Mouse (Mus musculus) urinary bladder, postnatal 36 days (tissue): Measurements from ENCODE around the gene Ubb.

Source experiments
- DNase-seq, 2 experiments: peaks; one replicate each; pipeline ENCODE4 v3.0.0; 2022; ENCODE audit warnings: low spot score in 2 of 2, mixed read lengths in 1 of 2

Gene Ubb

DNA sequence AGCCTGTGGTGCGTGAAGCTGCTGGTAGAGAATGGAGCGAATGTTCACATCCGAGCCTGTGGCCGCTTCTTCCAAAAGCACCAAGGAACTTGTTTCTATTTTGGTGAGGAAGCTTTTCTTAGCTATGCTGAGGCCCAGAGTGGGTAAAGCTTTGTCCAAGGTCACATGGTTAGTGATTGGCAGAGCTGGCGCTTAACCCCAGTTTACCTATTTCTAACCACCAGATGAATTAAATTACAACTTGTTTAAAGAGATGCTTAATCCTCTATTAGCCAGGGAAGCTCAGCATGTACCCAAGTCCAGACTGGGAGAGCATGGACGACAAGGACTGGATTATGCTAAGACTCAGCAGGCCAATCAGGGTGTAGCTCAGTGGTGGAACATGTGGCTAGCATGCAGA is 32.1 kb downstream of the Ubb start:
- no peak for DNase-seq

DNA sequence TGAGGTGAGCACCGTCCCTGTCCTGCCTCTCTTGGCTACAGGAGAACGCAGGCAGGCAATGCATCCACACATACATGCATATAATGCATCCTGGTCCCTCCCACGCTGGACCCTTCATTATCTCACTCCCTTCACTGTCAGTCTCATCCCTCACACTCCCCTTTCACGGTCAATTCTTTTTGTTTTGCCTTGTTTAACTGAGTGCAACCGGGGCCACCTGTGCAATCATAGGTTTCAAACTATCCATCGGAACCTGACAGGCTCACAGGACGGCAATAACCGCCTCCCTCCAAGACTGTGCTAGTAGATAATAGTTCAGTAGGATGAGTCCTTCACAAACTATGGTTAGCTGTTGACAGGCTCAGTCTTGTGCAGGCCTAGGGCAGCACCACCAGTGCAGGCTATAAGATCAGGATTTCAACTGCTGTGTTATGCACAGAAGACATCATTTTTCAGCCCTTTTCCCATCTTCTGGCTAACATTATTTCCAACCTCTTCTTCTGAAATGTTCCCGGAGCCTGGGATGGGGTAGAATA is 33.8 kb downstream of the Ubb start:
- DNase-seq: no peak

DNA sequence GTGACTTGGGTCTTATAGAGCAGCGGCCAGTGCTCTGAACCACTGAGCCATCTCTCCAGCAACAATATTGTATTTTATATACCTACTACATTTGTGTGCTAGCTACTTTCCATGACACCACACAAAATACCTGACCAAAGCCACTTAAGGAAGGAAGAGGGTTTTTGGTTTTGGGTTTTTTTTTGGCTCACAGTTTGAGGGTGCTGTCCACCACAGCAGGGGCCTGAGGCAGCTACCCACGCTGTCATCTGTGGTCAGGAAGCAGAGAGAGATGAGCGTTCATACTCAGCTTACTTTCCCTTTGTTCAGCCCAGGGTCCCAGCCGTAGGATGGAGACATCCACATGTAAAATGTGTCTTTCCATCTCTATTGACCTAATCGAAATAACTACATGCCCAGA is 36.1 kb downstream of the Ubb start:
- DNase-seq: no peak

DNA sequence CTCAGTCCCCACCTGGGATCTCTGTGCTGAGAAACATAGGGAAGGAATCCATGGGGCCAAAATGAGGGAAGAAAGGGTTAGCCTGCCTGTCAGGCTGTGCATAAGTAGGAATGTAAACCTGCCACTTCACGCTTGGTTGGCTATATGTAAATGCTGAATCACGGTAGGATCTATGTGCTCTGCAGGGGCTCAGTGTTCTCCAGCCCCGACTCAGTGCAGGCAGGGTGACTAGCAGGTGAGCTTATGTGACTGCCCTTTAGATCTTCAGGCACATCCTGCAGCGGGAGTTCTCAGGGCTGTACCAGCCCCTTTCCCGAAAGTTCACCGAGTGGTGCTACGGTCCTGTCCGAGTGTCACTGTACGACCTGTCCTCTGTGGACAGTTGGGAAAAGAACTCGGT is 38.4 kb downstream of the Ubb start:
- DNase-seq: no peak

DNA sequence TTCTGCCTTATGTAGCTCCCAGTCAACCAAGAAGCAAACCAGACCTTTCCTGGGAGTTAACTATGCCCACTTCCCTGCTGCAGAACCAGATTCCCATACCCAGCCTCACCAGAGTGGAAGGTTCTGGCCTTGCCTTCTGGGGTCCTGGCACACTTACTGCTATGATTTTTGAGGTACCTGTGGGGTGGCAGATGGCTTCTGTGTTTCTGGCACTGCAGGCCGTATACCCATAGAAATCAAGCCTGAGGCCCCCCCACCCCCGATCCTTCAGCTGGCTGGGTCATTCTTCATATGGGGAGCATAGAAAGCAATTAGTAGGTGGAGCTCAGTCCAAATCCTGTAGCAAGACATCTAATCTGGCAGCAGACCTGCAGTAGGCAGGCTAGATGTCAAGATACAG is 40.1 kb downstream of the Ubb start:
- DNase-seq: no peak

DNA sequence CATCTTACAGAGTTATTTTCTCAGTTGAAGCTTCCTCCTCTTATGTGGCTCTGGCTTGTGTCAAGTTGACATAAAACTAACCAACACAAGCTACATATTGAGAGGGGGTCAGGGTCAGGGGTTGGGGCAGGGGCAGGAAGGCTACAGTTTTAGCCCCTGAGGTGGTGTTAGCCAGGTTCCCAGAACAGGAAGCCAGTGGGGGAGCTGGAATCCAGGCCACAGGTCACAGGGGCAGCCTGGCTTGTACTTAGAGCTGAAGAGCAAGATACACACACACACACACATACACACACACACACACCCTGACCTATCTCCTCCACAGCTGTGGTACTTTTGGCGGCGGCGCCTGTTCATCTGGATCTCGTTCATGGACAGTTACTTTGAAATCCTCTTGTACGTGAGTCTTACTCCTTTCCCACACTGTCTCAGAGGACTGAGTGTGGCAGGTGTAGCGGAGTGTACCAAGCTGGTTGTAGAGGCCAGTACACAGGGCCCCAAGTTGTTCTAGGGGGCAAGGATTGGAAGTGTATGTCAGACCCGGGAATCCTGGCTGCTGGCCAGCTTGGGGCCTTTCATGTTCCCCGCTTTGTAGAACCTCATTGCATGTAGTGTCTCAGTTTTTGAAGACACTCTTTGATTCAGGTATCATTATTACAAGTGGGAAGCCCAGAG is 41.1 kb downstream of the Ubb start:
- DNase-seq: no peak

DNA sequence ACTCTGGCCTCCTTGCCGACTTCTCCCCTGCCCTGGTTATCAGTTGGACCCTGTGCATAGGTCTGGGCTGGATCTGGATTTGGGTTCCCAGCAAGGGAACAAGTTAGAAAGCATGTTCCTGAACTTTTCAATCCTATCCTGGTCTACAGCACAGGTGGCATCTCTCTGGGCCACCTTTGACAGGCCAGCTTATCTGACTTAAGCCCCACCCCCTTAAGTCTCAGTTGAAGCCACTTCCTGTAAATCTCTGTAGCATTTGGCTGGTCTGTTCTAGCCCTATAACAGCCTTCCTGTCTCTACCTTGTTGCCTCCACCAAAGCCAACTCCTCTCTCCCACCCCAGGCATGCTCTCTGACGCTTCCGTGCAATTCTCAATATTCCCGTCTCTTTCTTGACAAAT is 47.6 kb downstream of the Ubb start:
- no peak for DNase-seq

DNA sequence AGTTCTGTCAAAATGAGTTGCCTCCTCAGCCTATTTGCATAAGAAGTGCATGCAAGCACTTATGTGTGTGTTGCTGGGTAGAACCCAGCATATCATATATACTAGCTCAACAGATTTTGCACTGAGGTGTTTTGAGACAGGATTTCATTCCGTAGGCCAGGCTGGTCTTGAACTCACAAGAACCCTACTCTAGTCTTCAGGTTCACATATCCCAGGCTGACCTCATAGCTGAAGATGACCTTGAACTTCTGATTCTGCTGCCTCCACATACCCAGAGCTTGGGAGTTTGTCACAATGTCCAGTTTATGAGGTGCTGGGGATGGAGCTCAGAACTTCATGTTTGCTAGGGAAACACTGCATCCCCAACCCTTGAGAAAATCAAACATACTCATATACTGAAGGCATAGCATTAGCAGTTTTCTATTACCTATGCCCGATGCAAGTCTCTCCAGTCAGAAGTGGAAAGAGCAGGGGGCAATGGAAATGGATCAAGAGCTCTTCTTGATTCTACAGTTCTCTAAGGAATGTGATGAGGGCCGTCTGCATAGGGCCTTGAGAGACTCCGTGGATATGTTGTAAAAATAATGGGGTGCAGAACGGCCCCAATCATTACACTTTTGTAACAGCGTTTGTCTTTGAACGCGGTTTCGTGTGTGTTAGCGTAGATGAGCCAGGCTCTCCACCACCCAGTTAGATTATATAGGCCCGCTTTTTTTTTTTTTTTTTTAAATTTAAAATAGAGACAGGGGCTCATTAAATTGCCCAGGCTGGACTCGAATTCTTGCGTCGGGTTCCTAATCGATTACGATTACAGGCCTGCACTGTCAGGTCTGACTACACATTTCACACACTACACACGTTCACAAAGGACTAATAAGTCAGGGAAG is 51.0 kb downstream of the Ubb start:
- no peak for DNase-seq
